Mouse (Mus musculus): ENCODE results near the gene Gm28036. TPM values are rescaled to one million over a fixed set of nuclear protein-coding genes. Genes with fewer than 3 reads are reported as not detected.

Gm28036 gene
- polyA plus RNA-seq, 1 experiment, result 21.8 TPM

GRCm38 (mm10) chr2:156110627-156111357 lies 16.1 kb downstream of the Gm28036 start:
- TF ChIP-seq GATA1 (IDR thresholded peaks at IDR 0.05; ENCODE audit: low read length), result no peak

GRCm38 (mm10) chr2:156091926-156092325 lies 35.0 kb downstream of the Gm28036 start:
- no peak for TF ChIP-seq GATA1 (IDR thresholded peaks at IDR 0.05; ENCODE audit: low read length)

GRCm38 (mm10) chr2:156089799-156090198 lies 37.1 kb downstream of the Gm28036 start:
- no peak for TF ChIP-seq GATA1 (IDR thresholded peaks at IDR 0.05; ENCODE audit: low read length)

GRCm38 (mm10) chr2:156087391-156088110 lies 39.3 kb downstream of the Gm28036 start:
- TF ChIP-seq GATA1 (IDR thresholded peaks at IDR 0.05; ENCODE audit: low read length), result no peak

- no peak for TF ChIP-seq GATA1 (IDR thresholded peaks at IDR 0.05; ENCODE audit: low read length)
Observed at GRCm38 (mm10) chr2:156084541-156084940, 42.4 kb downstream of the Gm28036 start.

GRCm38 (mm10) chr2:156080391-156080790 lies 46.5 kb downstream of the Gm28036 start:
- no peak for TF ChIP-seq GATA1 (IDR thresholded peaks at IDR 0.05; ENCODE audit: low read length)

GRCm38 (mm10) chr2:156079674-156080073 lies 47.2 kb downstream of the Gm28036 start:
- TF ChIP-seq GATA1 (IDR thresholded peaks at IDR 0.05; ENCODE audit: low read length), result no peak

- no peak for TF ChIP-seq GATA1 (IDR thresholded peaks at IDR 0.05; ENCODE audit: low read length)
Observed at GRCm38 (mm10) chr2:156079183-156079560, 47.7 kb downstream of the Gm28036 start.

GRCm38 (mm10) chr2:156078421-156079182 lies 48.3 kb downstream of the Gm28036 start:
- no peak for TF ChIP-seq GATA1 (IDR thresholded peaks at IDR 0.05; ENCODE audit: low read length)

- TF ChIP-seq GATA1 (IDR thresholded peaks at IDR 0.05; ENCODE audit: low read length), result no peak
Observed at GRCm38 (mm10) chr2:156077461-156077860, 49.4 kb downstream of the Gm28036 start.

GRCm38 (mm10) chr2:156073725-156074124 lies 53.2 kb downstream of the Gm28036 start:
- TF ChIP-seq GATA1 (IDR thresholded peaks at IDR 0.05; ENCODE audit: low read length), result no peak

GRCm38 (mm10) chr2:156071236-156071635 lies 55.7 kb downstream of the Gm28036 start:
- no peak for TF ChIP-seq GATA1 (IDR thresholded peaks at IDR 0.05; ENCODE audit: low read length)

GRCm38 (mm10) chr2:156067916-156068315 lies 59.0 kb downstream of the Gm28036 start:
- no peak for TF ChIP-seq GATA1 (IDR thresholded peaks at IDR 0.05; ENCODE audit: low read length)

GRCm38 (mm10) chr2:156066126-156066525 lies 60.8 kb downstream of the Gm28036 start:
- TF ChIP-seq GATA1 (IDR thresholded peaks at IDR 0.05; ENCODE audit: low read length), result no peak

GRCm38 (mm10) chr2:156065099-156066041 lies 61.5 kb downstream of the Gm28036 start, which contains the start of gene Spag4:
Spag4 (plus strand) TSS chr2:156065175.
- TF ChIP-seq GATA1 (IDR thresholded peaks at IDR 0.05; ENCODE audit: low read length), result no peak

Data from G1E-ER4 (cell line).